Mouse (Mus musculus) midbrain, embryonic 11.5 days (tissue): ENCODE results near the gene Mboat7. TPM values are rescaled to one million over a fixed set of nuclear protein-coding genes. Genes with fewer than 3 reads are reported as not detected.

ENCODE experiments used
- ATAC-seq: fragments of 200-750 bp; cut with Nextera tagmentation; 2 replicates; pipeline ENCODE4 v1.8.0; 2017; ENCODE audit warnings: moderate TSS enrichment, moderate library complexity; ENCODE audit not compliant: low FRiP score
- DNase-seq: peaks from one replicate; pipeline ENCODE4 v3.0.0; 2015; ENCODE audit warnings: low spot score; ENCODE audit errors: missing footprints
- H3K27ac ChIP-seq: fragments of 300-500 bp; sonication (generic); 2 replicates; pipeline ENCODE4 v1.5.1; 2014; ENCODE audit warnings: low read depth, low read length
- H3K27me3 ChIP-seq: fragments of 300-500 bp; sonication (generic); 2 replicates; pipeline ENCODE4 v1.6.1; 2014; ENCODE audit warnings: mild to moderate bottlenecking, low read length, moderate library complexity, mixed read lengths; ENCODE audit not compliant: control insufficient read depth, insufficient read depth
- H3K36me3 ChIP-seq: fragments of 300-500 bp; sonication (generic); 2 replicates; pipeline ENCODE4 v1.6.1; 2014; ENCODE audit warnings: mild to moderate bottlenecking, low read length, moderate library complexity, mixed read lengths; ENCODE audit not compliant: control insufficient read depth, insufficient read depth
- H3K4me1 ChIP-seq: fragments of 300-500 bp; sonication (generic); 2 replicates; pipeline ENCODE4 v1.6.1; 2014; ENCODE audit warnings: low read length; ENCODE audit not compliant: control insufficient read depth, insufficient read depth
- H3K4me2 ChIP-seq: fragments of 300-500 bp; sonication (generic); 2 replicates; pipeline ENCODE4 v1.6.1; 2014; ENCODE audit warnings: mild to moderate bottlenecking, moderate library complexity
- H3K4me3 ChIP-seq: fragments of 300-500 bp; sonication (generic); 2 replicates; pipeline ENCODE4 v1.5.1; 2014; ENCODE audit warnings: low read depth, low read length
- H3K9ac ChIP-seq: fragments of 300-500 bp; sonication (generic); 2 replicates; pipeline ENCODE4 v1.6.1; 2014; ENCODE audit warnings: low read length
- H3K9me3 ChIP-seq: fragments of 300-500 bp; sonication (generic); 2 replicates; pipeline ENCODE4 v1.6.1; 2016; ENCODE audit warnings: low read length; ENCODE audit not compliant: control insufficient read depth
- WGBS: fragments of 180-500 bp; shearing (Covaris S2); extraction: QIAGEN DNeasy Blood & Tissue Kit; methylation state at CpG from one replicate; pipeline ENCODE4 v1.1.7; 2014; 5-methylcytosine and 5-hydroxymethylcytosine counted together
- microRNA-seq: library from miRNA; unstranded; fragments of <30 nt; microRNA quantifications from one replicate; pipeline ENCODE4, GENCODE M21; 2017
- polyA plus RNA-seq: library from polyadenylated mRNA; unstranded; fragments of >200 nt; fragmentation: Nextera tagmentation; extraction: Ambion mirVana; gene quantifications from 2 replicates; pipeline ENCODE4 v1.2.1, GENCODE M21; 2014

The Mboat7 gene
- polyA plus RNA-seq, 1 experiment from 2014 or later: 23.8 TPM

DNA sequence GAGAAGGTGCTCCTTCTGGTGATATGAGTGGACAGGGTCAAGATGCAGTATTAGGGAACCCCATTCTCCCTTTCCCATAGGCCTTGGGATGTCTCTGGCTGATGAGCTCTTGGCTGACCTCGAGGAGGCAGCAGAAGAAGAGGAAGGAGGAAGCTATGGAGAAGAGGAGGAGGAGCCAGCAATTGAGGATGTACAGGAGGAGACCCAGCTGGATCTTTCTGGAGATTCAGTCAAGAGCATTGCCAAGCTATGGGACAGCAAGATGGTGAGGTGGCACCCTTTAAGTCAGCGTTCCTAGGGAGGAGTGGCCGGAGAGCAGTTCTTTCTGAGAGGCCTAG is 62.9 kb downstream of the Mboat7 start:
- DNase-seq: no peak
- WGBS: 66% methylated on average over 3 of the region's 3 CpGs
- ATAC-seq: no peak
- Histone ChIP-seq H3K9me3 (no peaks in the 10 kb centered on the region), H3K27me3 (no peaks in the 10 kb centered on the region), H3K36me3 (peaks cover 10% of the 10 kb centered on the region; the same call in 1 of the 2 replicates), H3K4me3 (peak overlapping the region; percentile 73), H3K4me1 (peaks cover 13% of the 10 kb centered on the region), H3K9ac (peak overlapping the region; percentile 77), H3K4me2 (peak overlapping the region; percentile 74), H3K27ac (no peak overlapping the region)

DNA sequence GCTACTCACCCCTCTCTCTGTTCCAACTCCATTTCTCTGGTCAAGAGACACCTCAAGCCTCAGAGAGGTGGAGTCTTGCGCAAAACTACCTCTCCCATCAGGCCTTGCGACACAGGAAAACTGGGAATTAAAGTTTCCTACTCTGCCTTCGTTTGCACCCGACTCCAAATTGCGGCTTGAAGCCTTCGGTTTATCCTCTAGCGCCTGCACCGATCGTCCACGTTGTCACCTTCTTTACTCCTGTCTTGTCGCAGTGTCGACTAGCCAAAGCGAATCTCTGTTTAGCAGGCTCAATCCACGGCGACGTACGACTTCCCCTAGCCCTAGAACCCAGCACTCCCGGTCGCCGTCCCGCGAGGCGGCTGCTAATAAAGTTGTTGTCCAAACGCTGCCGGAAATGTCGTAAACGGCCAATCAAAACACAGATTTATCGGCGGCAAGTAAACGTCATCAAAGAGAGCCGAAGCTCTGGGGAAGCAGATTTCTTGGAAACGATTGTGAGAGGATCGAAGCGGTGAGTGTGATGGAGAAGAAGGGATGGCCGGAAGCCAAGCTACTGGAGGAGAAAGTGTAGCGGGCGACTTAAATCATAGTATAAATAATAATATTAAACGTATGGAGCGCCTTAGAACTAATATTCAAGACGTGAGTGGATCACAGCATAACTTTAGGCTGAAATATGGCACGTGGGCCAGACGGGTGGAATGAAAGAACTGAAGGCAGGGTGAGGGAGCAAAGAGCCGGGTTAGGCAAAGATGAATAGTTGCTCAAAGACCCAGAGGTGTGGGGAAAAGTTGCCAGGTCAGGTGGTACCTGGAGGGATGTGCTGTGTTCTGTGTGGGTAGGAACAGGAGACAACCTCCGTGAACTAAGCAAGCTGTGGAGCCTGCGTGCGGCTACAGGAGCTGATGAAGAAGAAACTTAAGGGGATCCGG is 63.5 kb downstream of the Mboat7 start, which contains the start of the genes Tfpt and Prpf31:
Gene Tfpt, minus strand, starts transcription at position 387 of the 935 bp plus-strand sequence.
Gene Prpf31, plus strand, starts transcription at position 443 of the 935 bp plus-strand sequence.
- Histone ChIP-seq H3K4me1 (peaks cover 13% of the 10 kb centered on the region), H3K9me3 (no peaks in the 10 kb centered on the region), H3K27ac (no peak within 1 kb of the TSS), H3K9ac (peak within 1 kb of the TSS; percentile 82), H3K4me2 (peak within 1 kb of the TSS; percentile 74), H3K27me3 (no peaks in the 10 kb centered on the region), H3K36me3 (peaks cover 10% of the 10 kb centered on the region; the same call in 1 of the 2 replicates), H3K4me3 (peak within 1 kb of the TSS; percentile 73)
- peak; percentile 99 for DNase-seq
- WGBS: 1% methylated on average over 47 of the region's 47 CpGs
- peak; percentile 90 for ATAC-seq

DNA sequence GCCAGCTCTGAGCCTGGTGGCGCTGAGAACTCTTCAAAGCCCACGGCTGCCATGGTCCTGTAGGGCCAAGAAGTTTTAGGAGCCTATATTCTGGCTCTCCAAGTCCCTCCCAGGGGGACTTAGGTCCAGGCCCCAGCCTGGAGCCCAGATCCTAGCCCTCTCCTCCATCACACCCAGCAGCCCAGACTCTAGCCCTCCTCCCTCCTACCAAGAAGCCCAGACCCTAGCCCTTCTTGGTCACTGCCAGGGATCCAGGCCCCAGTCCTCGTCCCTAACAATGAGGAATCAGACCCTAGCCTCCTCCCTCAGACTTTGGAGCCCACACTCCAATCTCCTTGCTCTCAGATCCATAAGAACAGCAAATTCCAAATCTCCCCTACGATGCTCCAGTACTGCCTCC is 64.3 kb downstream of the Mboat7 start:
- H3K9ac ChIP-seq: peak overlapping the region; percentile 82
- H3K4me2 ChIP-seq: peak overlapping the region; percentile 74
- H3K36me3 ChIP-seq: peaks cover 11% of the 10 kb centered on the region; the same call in 1 of the 2 replicates
- peaks cover 13% of the 10 kb centered on the region for H3K4me1 ChIP-seq
- no peak for DNase-seq
- no peaks in the 10 kb centered on the region for H3K9me3 ChIP-seq
- no peak overlapping the region for H3K27ac ChIP-seq
- H3K27me3 ChIP-seq: no peaks in the 10 kb centered on the region
- 56% methylated on average over 4 of the region's 4 CpGs for WGBS
- peak overlapping the region; percentile 73 for H3K4me3 ChIP-seq
- ATAC-seq: peak; percentile 55

Small RNA genes within 50 kb of the gene (microRNA-seq; reads per million reads assigned to microRNA genes)
- gene Mir3572: 4.4 reads per million, percentile 19 among the genes with 10 or more reads in this experiment

Other genes starting within 250 kb of the Mboat7 start
- gene Tarm1, start 190.9 kb downstream of the Mboat7 start, polyA plus RNA-seq: not detected in 2 replicates
- 0.08 and 0.25 TPM in 2 replicates for gene Oscar, start 77.4 kb downstream of the Mboat7 start, polyA plus RNA-seq
- 299 and 373 TPM in 2 replicates for gene Ndufa3, start 76.2 kb downstream of the Mboat7 start, polyA plus RNA-seq
- gene Tfpt, start 63.6 kb downstream of the Mboat7 start, polyA plus RNA-seq: 29.9 and 31.0 TPM in 2 replicates
- 140 and 148 TPM in 2 replicates for gene Prpf31, start 63.5 kb downstream of the Mboat7 start, polyA plus RNA-seq
- 53.6 and 63.0 TPM in 2 replicates for gene Cnot3, start 48.3 kb downstream of the Mboat7 start, polyA plus RNA-seq
- 16.4 and 16.9 TPM in 2 replicates for gene Leng1, start 27.7 kb downstream of the Mboat7 start, polyA plus RNA-seq
- gene Tmc4, start 16.0 kb downstream of the Mboat7 start, polyA plus RNA-seq: 2.4 and 2.5 TPM in 2 replicates
- gene Tsen34, start 660 bp downstream of the Mboat7 start, polyA plus RNA-seq: 199 and 222 TPM in 2 replicates
- gene Rps9, start 10.5 kb upstream of the Mboat7 start, polyA plus RNA-seq: 1,245 and 1,271 TPM in 2 replicates
- 0.14 and 0.19 TPM in 2 replicates for gene Pirb, start 26.9 kb upstream of the Mboat7 start, polyA plus RNA-seq
- gene Gm15448, start 132.2 kb upstream of the Mboat7 start, polyA plus RNA-seq: not detected in 2 replicates
- not detected in 2 replicates for gene Pira2, start 151.5 kb upstream of the Mboat7 start, polyA plus RNA-seq
- gene Gm14548, start 204.6 kb upstream of the Mboat7 start, polyA plus RNA-seq: not detected in 2 replicates
- gene Lilra6, start 222.0 kb upstream of the Mboat7 start, polyA plus RNA-seq: not detected in 2 replicates